Mouse (Mus musculus): ENCODE results near the gene Gak. TPM values are rescaled to one million over a fixed set of nuclear protein-coding genes. Genes with fewer than 3 reads are reported as not detected.

Gak gene
- total RNA-seq, 1 experiment, result 49.1 TPM

GRCm38 (mm10) chr5:108564346-108564745 lies 65.2 kb downstream of the Gak start:
- H3K36me3 ChIP-seq (ENCODE audit: control insufficient read depth, insufficient read depth, low read length, poor library complexity, severe bottlenecking), result no peaks in the 10 kb centered on the region; the same call in 1 of the 2 replicates
- DNase-seq (ENCODE audit: low read depth, low spot score), result no peak
- in situ Hi-C loops (cut with MboI; ENCODE audit: low sequenced_read_pairs in 2 of 2, unreplicated experiment in 2 of 2), result no loop called here
- no peaks in the 10 kb centered on the region for H3K9me3 ChIP-seq (ENCODE audit: control insufficient read depth, insufficient read depth, low read depth, low read length)
- H3K4me1 ChIP-seq (ENCODE audit: control insufficient read depth in 2 of 2, insufficient read depth in 2 of 2, low read length in 2 of 2, poor library complexity in 1 of 2), result no peaks in the 10 kb centered on the region
- H3K4me3 ChIP-seq (ENCODE audit: insufficient read depth in 1 of 2, low read depth in 1 of 2, low read length in 2 of 2, poor library complexity in 1 of 2, severe bottlenecking in 1 of 2), result no peak overlapping the region
- no peak for TF ChIP-seq HCFC1 (IDR thresholded peaks at IDR 0.05; ENCODE audit: borderline replicate concordance, insufficient read depth, low read length)
- no peak for TF ChIP-seq ZC3H11A (IDR thresholded peaks at IDR 0.05; ENCODE audit: borderline replicate concordance, low read depth, low read length)
- TF ChIP-seq ZNF384 (IDR thresholded peaks at IDR 0.05; ENCODE audit: low read depth, low read length), result no peak
- TF ChIP-seq CHD2 (IDR thresholded peaks at IDR 0.05; ENCODE audit: low read depth, low read length), result no peak
- no peak for TF ChIP-seq MAFK (IDR thresholded peaks at IDR 0.05; ENCODE audit: insufficient read depth, low read depth, low read length)
- no peak overlapping the region for H3K9ac ChIP-seq (ENCODE audit: insufficient read depth, low read depth, low read length, poor library complexity, severe bottlenecking)
- H3K27ac ChIP-seq (ENCODE audit: insufficient read depth, low read depth, low read length, poor library complexity, severe bottlenecking), result no peak overlapping the region

GRCm38 (mm10) chr5:108562483-108562882 lies 67.1 kb downstream of the Gak start:
- Histone ChIP-seq H3K4me3 (ENCODE audit: insufficient read depth in 1 of 2, low read depth in 1 of 2, low read length in 2 of 2, poor library complexity in 1 of 2, severe bottlenecking in 1 of 2) (no peak overlapping the region), H3K9ac (ENCODE audit: insufficient read depth, low read depth, low read length, poor library complexity, severe bottlenecking) (no peak overlapping the region), H3K27ac (ENCODE audit: insufficient read depth, low read depth, low read length, poor library complexity, severe bottlenecking) (no peak overlapping the region), H3K36me3 (ENCODE audit: control insufficient read depth, insufficient read depth, low read length, poor library complexity, severe bottlenecking) (no peaks in the 10 kb centered on the region), H3K9me3 (ENCODE audit: control insufficient read depth, insufficient read depth, low read depth, low read length) (no peaks in the 10 kb centered on the region), H3K4me1 (ENCODE audit: control insufficient read depth in 2 of 2, insufficient read depth in 2 of 2, low read length in 2 of 2, poor library complexity in 1 of 2) (no peaks in the 10 kb centered on the region)
- in situ Hi-C loops (cut with MboI; ENCODE audit: low sequenced_read_pairs in 2 of 2, unreplicated experiment in 2 of 2), result no loop called here
- TF ChIP-seq CHD2 (IDR thresholded peaks at IDR 0.05; ENCODE audit: low read depth, low read length), result no peak
- TF ChIP-seq ZNF384 (IDR thresholded peaks at IDR 0.05; ENCODE audit: low read depth, low read length), result no peak
- TF ChIP-seq MAFK (IDR thresholded peaks at IDR 0.05; ENCODE audit: insufficient read depth, low read depth, low read length), result no peak
- TF ChIP-seq HCFC1 (IDR thresholded peaks at IDR 0.05; ENCODE audit: borderline replicate concordance, insufficient read depth, low read length), result no peak
- TF ChIP-seq ZC3H11A (IDR thresholded peaks at IDR 0.05; ENCODE audit: borderline replicate concordance, low read depth, low read length), result no peak
- DNase-seq (ENCODE audit: low read depth, low spot score), result no peak

GRCm38 (mm10) chr5:108556986-108557385 lies 72.6 kb downstream of the Gak start:
- H3K4me1 ChIP-seq (ENCODE audit: control insufficient read depth in 2 of 2, insufficient read depth in 2 of 2, low read length in 2 of 2, poor library complexity in 1 of 2), result no peaks in the 10 kb centered on the region
- in situ Hi-C loops (cut with MboI; ENCODE audit: low sequenced_read_pairs in 2 of 2, unreplicated experiment in 2 of 2), result no loop called here
- no peaks in the 10 kb centered on the region for H3K9me3 ChIP-seq (ENCODE audit: control insufficient read depth, insufficient read depth, low read depth, low read length)
- DNase-seq (ENCODE audit: low read depth, low spot score), result no peak
- H3K9ac ChIP-seq (ENCODE audit: insufficient read depth, low read depth, low read length, poor library complexity, severe bottlenecking), result no peak overlapping the region
- TF ChIP-seq CHD2 (IDR thresholded peaks at IDR 0.05; ENCODE audit: low read depth, low read length), result no peak
- no peak overlapping the region for H3K27ac ChIP-seq (ENCODE audit: insufficient read depth, low read depth, low read length, poor library complexity, severe bottlenecking)
- H3K36me3 ChIP-seq (ENCODE audit: control insufficient read depth, insufficient read depth, low read length, poor library complexity, severe bottlenecking), result no peaks in the 10 kb centered on the region
- H3K4me3 ChIP-seq (ENCODE audit: insufficient read depth in 1 of 2, low read depth in 1 of 2, low read length in 2 of 2, poor library complexity in 1 of 2, severe bottlenecking in 1 of 2), result no peak overlapping the region

- Histone ChIP-seq H3K9me3 (ENCODE audit: control insufficient read depth, insufficient read depth, low read depth, low read length) (no peaks in the 10 kb centered on the region), H3K36me3 (ENCODE audit: control insufficient read depth, insufficient read depth, low read length, poor library complexity, severe bottlenecking) (no peaks in the 10 kb centered on the region), H3K9ac (ENCODE audit: insufficient read depth, low read depth, low read length, poor library complexity, severe bottlenecking) (no peak overlapping the region), H3K4me1 (ENCODE audit: control insufficient read depth in 2 of 2, insufficient read depth in 2 of 2, low read length in 2 of 2, poor library complexity in 1 of 2) (peaks cover 0 to 4% of the 10 kb centered on the region in 2 experiments; a peak in 1 of 4 replicates), H3K4me3 (ENCODE audit: insufficient read depth in 1 of 2, low read depth in 1 of 2, low read length in 2 of 2, poor library complexity in 1 of 2, severe bottlenecking in 1 of 2) (no peak overlapping the region), H3K27ac (ENCODE audit: insufficient read depth, low read depth, low read length, poor library complexity, severe bottlenecking) (no peak overlapping the region)
- DNase-seq (ENCODE audit: low read depth, low spot score), result no peak
- TF ChIP-seq ZNF384 (IDR thresholded peaks at IDR 0.05; ENCODE audit: low read depth, low read length), result no peak
- no peak for TF ChIP-seq ZC3H11A (IDR thresholded peaks at IDR 0.05; ENCODE audit: borderline replicate concordance, low read depth, low read length)
- TF ChIP-seq CHD2 (IDR thresholded peaks at IDR 0.05; ENCODE audit: low read depth, low read length), result no peak
- TF ChIP-seq HCFC1 (IDR thresholded peaks at IDR 0.05; ENCODE audit: borderline replicate concordance, insufficient read depth, low read length), result no peak
- TF ChIP-seq MAFK (IDR thresholded peaks at IDR 0.05; ENCODE audit: insufficient read depth, low read depth, low read length), result no peak
- in situ Hi-C loops (cut with MboI; ENCODE audit: low sequenced_read_pairs in 2 of 2, unreplicated experiment in 2 of 2), result no loop called here
These were observed 75.5 kb downstream of the Gak start for GRCm38 (mm10) chr5:108554041-108554440.

- no peaks in the 10 kb centered on the region for H3K9me3 ChIP-seq (ENCODE audit: control insufficient read depth, insufficient read depth, low read depth, low read length)
- peak; percentile 13 for DNase-seq (ENCODE audit: low read depth, low spot score)
- no peak for TF ChIP-seq ZNF384 (IDR thresholded peaks at IDR 0.05; ENCODE audit: low read depth, low read length)
- TF ChIP-seq ZC3H11A (IDR thresholded peaks at IDR 0.05; ENCODE audit: borderline replicate concordance, low read depth, low read length), result no peak
- no peak for TF ChIP-seq MAFK (IDR thresholded peaks at IDR 0.05; ENCODE audit: insufficient read depth, low read depth, low read length)
- no peak for TF ChIP-seq HCFC1 (IDR thresholded peaks at IDR 0.05; ENCODE audit: borderline replicate concordance, insufficient read depth, low read length)
- TF ChIP-seq CHD2 (IDR thresholded peaks at IDR 0.05; ENCODE audit: low read depth, low read length), result no peak
- peak overlapping the region; percentile 56 to 71 for H3K4me3 ChIP-seq (ENCODE audit: insufficient read depth in 1 of 2, low read depth in 1 of 2, low read length in 2 of 2, poor library complexity in 1 of 2, severe bottlenecking in 1 of 2)
- H3K4me1 ChIP-seq (ENCODE audit: control insufficient read depth in 2 of 2, insufficient read depth in 2 of 2, low read length in 2 of 2, poor library complexity in 1 of 2), result peaks cover 0 to 4% of the 10 kb centered on the region in 2 experiments; a peak in 1 of 4 replicates
- H3K9ac ChIP-seq (ENCODE audit: insufficient read depth, low read depth, low read length, poor library complexity, severe bottlenecking), result peak overlapping the region; percentile 4
- no peak overlapping the region for H3K27ac ChIP-seq (ENCODE audit: insufficient read depth, low read depth, low read length, poor library complexity, severe bottlenecking)
- in situ Hi-C loops (cut with MboI; ENCODE audit: low sequenced_read_pairs in 2 of 2, unreplicated experiment in 2 of 2), result no loop called here
- H3K36me3 ChIP-seq (ENCODE audit: control insufficient read depth, insufficient read depth, low read length, poor library complexity, severe bottlenecking), result no peaks in the 10 kb centered on the region
These were observed 79.4 kb downstream of the Gak start for GRCm38 (mm10) chr5:108550207-108550594.

Measured in ES-E14 (cell line).